Comparison of ENCODE assay signal across 8 mouse cellular contexts in the genomic region with DNA sequence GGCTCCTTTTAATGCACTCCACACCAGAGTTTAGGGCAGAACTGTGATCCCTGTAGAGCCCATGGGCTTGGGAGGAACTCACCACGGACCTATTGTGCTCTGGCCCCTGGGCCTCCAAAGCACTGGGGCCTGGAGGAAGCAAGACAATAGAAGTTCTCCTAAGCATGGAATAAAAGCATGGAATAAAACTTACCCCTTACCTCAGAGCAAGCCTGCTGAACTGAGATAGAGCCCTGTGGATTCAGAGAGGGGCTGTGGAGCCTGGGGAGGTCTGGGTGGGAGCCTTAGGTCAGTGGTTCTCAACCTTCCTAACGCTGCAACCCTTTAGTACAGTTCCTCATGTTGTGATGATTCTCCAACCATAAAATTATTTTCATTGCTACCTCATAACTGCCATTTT. TPM values are rescaled to one million over a fixed set of nuclear protein-coding genes. Genes with fewer than 3 reads are reported as not detected.
DNase-seq lines count a peak whose midpoint lies in the region; ATAC-seq and TF ChIP-seq lines count a peak whose summit lies in the region.

A gene (minus strand): TSS at position 101 of the 400 bp plus-strand sequence.

- no peak for TF ChIP-seq POLR2A in brain, embryonic 14.5 days (IDR thresholded peaks at IDR 0.05; ENCODE audit: borderline replicate concordance, extremely low read depth, insufficient read depth, insufficient read length, poor library complexity, severe bottlenecking)

- peak within 1 kb of the TSS; percentile 12 for H3K4me2 ChIP-seq in midbrain, embryonic 14.5 days (ENCODE audit: low read length)

- H3K9ac ChIP-seq in midbrain, embryonic 14.5 days (replicated peaks; ENCODE audit: low read length) = no peak within 1 kb of the TSS

- no peaks in the 10 kb centered on the region for H3K27me3 ChIP-seq in midbrain, embryonic 14.5 days (ENCODE audit: control insufficient read depth, insufficient read depth, low read length)

- TF ChIP-seq CTCF in brain, embryonic 14.5 days (IDR thresholded peaks at IDR 0.05; ENCODE audit: borderline replicate concordance, extremely low read depth, insufficient read depth, insufficient read length) = no peak

- WGBS in midbrain, embryonic 14.5 days = 49% methylated on average over 2 of the region's 2 CpGs

- no peaks in the 10 kb centered on the region for H3K9me3 ChIP-seq in midbrain, embryonic 14.5 days (ENCODE audit: control insufficient read depth, low read length)

- H3K36me3 ChIP-seq in midbrain, embryonic 14.5 days (ENCODE audit: control insufficient read depth, insufficient read depth, low read length) = no peaks in the 10 kb centered on the region

- H3K4me1 ChIP-seq in midbrain, embryonic 14.5 days (ENCODE audit: control insufficient read depth, insufficient read depth, low read length) = 0 out of 2 replicates have a peak, but pooled peaks cover 5% of the 10 kb centered on the region

- no peak for ATAC-seq in granulocyte monocyte progenitor cell, adult 5-6 weeks (replicated peaks; ENCODE audit: poor library complexity, severe bottlenecking)
- no peak for ATAC-seq in midbrain, embryonic 14.5 days (ENCODE audit: low FRiP score, low TSS enrichment)

- no peak for DNase-seq in layer of hippocampus, adult 8-10 months (ENCODE audit: low spot score in 2 of 2)
- no peak for DNase-seq in layer of hippocampus, adult 9-10 months (ENCODE audit: low spot score)
- DNase-seq in brain, embryonic 14.5 days (ENCODE audit: low read depth) = no peak
- DNase-seq in layer of hippocampus, postnatal 14 days (ENCODE audit: low spot score in 2 of 2) = no peak
- DNase-seq in midbrain, embryonic 14.5 days = no peak
- DNase-seq in ovary, adult 18-20 months (ENCODE audit: low spot score) = no peak
- no peak for DNase-seq in cerebellum, postnatal 14 days

- H3K27ac ChIP-seq in midbrain, embryonic 14.5 days (replicated peaks; ENCODE audit: low read depth, low read length) = 0 out of 2 replicates have a peak within 1 kb of the TSS, but pooled peaks have one; percentile 20

- H3K4me3 ChIP-seq in midbrain, embryonic 14.5 days (replicated peaks; ENCODE audit: low read depth, low read length) = no peak within 1 kb of the TSS

RNA-seq across cellular contexts. Expression of the gene that starts here (rescaled TPM):
- total RNA-seq in layer of hippocampus, adult 8-10 months (2022) = 100 to 1,000 TPM; 432 to 530 (median 469) TPM
- 362 and 506 TPM in 2 replicates for polyA plus RNA-seq in brain, embryonic 14.5 days (2012; rRNA removed)
- 137 and 211 TPM in 2 replicates for total RNA-seq in granulocyte monocyte progenitor cell, adult 5-6 weeks (2014; fragmentation: Nextera tagmentation)
- 86.1 and 111 TPM in 2 replicates for total RNA-seq in granulocyte monocyte progenitor cell, adult 5-6 weeks (2017)
- 100 to 1,000 TPM; 433 to 449 TPM for total RNA-seq in layer of hippocampus, postnatal 14 days (2021)
- 280 and 343 TPM in 2 replicates for polyA plus RNA-seq in midbrain, embryonic 14.5 days (2014; fragmentation: Nextera tagmentation; extraction: Ambion mirVana)
